Mouse (Mus musculus): ENCODE data around the gene 1700012B07Rik. TPM values are rescaled to one million over a fixed set of nuclear protein-coding genes. Genes with fewer than 3 reads are reported as not detected.

The 1700012B07Rik gene
- polyA plus RNA-seq, 1 experiment, result not detected

DNA sequence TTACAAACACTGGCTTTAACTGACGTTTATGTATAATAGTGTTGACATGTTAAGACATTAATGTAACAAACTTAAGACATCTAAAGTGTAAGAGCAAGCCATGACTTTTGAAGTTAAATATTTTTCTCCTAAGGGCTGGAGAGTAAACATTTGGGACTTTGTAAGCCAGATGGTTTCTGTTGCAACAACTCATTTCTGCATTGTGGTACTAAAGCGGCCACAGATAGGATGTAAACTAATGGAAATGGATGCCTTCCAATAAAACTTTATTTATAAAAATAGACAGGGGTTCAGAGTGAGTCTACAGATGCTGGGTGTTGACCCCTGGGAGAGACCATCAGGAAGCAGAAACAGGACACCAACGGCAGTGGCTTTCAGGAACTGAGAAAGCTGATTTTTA is 89.9 kb downstream of the 1700012B07Rik start:
- Histone ChIP-seq H3K4me3 (replicated peaks) (no peak overlapping the region), H3K36me3 (ENCODE audit: control insufficient read depth) (no peaks in the 10 kb centered on the region), H3K27me3 (ENCODE audit: control insufficient read depth) (no peaks in the 10 kb centered on the region), H3K4me1 (ENCODE audit: control insufficient read depth) (no peaks in the 10 kb centered on the region), H3K9me3 (ENCODE audit: control insufficient read depth, low read length) (no peaks in the 10 kb centered on the region)
- TF ChIP-seq TAL1 (IDR thresholded peaks at IDR 0.05; ENCODE audit: low read length) (no peak), GATA1 (IDR thresholded peaks at IDR 0.05; ENCODE audit: low read length) (no peak)

Other genes starting within 250 kb of the 1700012B07Rik start
- gene Wipi1, start 216.1 kb downstream of the 1700012B07Rik start, polyA plus RNA-seq (2012), result 11.4 and 12.1 TPM in 2 replicates
- 2.0 and 2.9 TPM in 2 replicates for gene Prkar1a, start 178.6 kb downstream of the 1700012B07Rik start, polyA plus RNA-seq (2012)
- gene Fam20a, start 105.8 kb downstream of the 1700012B07Rik start, polyA plus RNA-seq (2012), result not detected in 2 replicates
- not detected in 2 replicates for gene Abca8b, start 167.8 kb upstream of the 1700012B07Rik start, polyA plus RNA-seq (2012)

All from erythroblast, embryonic 14.5 days (primary cell).